Mouse (Mus musculus): ENCODE results near the gene Slc9a1.

Gene Slc9a1

DNA sequence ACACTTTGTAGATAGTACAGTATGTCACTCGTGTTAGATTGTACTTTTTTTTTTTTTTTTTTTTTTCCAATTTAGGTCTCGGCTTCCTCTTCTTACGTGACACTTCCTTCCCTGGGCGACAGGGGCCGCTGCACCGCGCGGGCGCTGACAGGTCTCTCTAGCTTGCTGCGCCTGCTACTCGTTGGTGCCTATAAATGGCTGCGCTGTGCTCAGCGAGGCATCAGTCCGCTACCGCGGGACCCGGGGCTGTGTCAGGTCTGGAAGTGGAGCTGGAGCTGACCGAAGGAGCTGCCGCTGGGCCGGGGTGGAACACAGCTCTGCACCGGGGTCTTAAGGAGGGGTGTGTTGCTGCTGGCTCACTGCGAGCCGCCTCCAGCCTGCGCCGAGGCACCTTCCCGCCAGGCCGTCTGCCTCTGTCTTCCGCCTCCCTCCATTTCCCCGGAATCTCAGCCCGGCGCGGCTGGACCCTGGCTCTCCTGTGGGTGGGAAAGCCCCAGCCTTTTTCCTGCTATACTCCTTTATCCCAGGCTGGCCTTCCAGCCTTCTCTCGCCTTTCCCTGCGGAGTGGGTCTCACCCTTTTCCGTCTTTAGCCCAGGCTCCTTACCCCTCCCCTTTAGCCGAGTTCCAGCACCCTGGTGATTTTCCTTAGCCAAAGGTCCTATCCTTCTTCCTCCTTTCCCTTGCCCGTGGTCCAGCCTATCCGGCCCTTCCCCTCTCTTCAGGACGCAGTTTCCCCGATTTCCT, at the start of gene Slc9a1:
TSS of gene Slc9a1 (plus strand) at position 154 of the 745 bp plus-strand sequence.
- peak; percentile 94 to 98 for DNase-seq

GRCm38 (mm10) chr4:133328129-133328528, 41.4 kb upstream of the Slc9a1 start:
- no peak for DNase-seq

DNA sequence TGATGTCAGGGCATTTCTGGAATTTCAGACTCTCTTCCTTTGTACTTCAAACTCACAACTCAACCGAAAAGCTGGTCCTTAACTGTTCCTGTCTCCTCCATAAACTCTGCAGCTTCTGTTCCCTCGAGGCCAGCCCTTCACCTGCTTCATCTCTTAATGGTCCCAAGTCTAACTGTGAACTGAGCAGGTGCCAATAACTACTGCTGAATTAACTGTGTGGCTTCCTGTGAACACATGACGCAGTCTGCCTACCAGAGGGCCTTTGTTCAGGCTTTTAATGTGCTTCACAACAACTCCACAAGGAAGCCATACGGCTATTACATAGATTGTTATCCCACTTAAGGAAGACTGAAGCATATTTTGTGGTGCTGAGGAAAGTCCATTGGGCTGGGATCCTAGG, 39.2 kb upstream of the Slc9a1 start:
- no peak for DNase-seq

GRCm38 (mm10) chr4:133333306-133333705, 36.2 kb upstream of the Slc9a1 start:
- no peak for DNase-seq

- no peak for DNase-seq
Observed at GRCm38 (mm10) chr4:133337833-133338520, 31.5 kb upstream of the Slc9a1 start.

GRCm38 (mm10) chr4:133338521-133339095, 30.9 kb upstream of the Slc9a1 start:
- no peak for DNase-seq

DNA sequence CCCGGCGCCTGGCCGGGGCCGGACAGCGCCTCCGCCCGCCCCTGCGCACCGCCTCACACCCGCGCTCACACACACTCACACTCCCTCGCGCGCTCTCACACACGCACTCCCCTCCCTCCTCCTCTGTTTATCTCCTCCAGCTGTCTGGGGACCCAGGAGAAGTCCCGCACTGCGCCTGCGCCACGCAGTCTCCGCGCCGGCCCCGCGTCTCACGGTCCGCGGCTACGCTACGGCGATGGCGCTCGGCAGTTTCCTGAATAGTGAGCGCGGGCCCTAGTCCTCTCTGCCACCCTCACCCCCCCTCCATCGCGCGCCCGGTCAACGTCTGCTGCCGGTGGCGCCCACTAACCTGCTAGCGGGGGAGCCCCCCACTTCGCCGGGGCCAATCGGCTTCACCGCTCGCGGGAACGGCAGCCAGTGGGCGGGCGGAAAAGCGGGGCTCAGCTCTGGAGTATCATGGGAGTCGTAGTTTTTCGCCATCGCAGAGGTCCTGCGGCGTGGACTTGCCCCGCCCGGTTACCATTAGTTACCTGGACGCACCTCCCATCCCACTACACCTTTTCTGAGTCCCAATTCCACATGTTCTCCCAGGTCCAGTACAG, 30.3 kb upstream of the Slc9a1 start:
- peak; percentile 100 for DNase-seq

DNA sequence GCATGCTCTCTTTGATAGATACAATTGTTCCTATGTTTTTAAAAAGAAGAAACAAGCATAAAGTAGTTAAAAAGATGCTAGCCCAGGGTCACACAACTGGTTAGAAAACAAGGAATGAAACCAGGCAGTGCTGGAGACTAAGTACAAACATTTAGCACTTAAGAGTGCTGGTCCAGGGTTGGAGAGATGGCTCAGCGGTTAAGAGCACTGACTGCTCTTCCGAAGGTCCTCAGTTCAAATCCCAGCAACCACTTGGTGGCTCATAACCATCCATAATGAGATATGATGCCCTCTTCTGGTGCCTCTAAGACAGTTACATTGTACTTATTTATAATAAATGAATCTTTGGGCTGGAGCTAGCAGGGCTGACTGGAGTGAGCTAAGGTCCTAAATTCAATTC, 29.3 kb upstream of the Slc9a1 start:
- DNase-seq: no peak

GRCm38 (mm10) chr4:133344112-133344511, 25.4 kb upstream of the Slc9a1 start:
- peak; percentile 58 to 61 for DNase-seq

DNA sequence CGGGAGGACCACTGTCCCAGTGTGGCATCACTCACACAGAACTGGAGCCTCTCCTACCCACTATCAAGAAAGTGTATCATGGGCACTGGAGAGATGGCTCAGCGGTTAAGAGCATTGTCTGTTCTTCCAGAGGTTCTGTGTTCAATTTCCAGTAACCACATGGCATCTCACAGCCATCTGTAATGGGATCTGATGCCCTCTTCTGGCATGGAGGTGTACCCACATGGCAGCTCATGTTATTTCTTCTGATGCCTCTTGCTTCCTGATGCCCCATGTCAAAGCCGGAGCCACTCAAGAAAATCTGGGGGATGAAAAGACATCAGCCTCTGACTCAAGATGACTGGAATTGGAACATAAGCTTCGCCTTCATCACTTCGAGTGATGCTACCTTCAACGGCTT, 23.8 kb upstream of the Slc9a1 start:
- no peak for DNase-seq

DNA sequence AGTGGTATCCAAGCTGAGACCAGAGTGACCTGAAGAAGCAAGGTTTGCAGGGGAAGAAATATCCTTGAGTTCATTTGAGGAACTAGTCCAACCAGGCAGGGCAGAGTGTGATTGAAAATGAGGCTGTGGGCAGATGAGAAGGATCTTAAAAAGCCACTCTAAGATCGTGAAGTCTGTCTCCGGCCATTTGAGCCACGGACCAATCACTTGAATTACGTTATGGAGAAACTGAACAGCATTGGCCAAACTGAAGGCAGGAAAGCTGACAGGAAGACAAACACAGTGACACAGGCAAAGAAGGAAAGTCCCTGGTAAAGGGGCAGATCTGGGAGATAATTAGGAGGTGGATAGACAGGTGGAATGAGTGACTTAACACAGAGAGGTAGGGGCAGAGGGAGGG, 22.9 kb upstream of the Slc9a1 start:
- no peak for DNase-seq

- DNase-seq: no peak
Observed at GRCm38 (mm10) chr4:133347624-133348023, 21.9 kb upstream of the Slc9a1 start.

DNA sequence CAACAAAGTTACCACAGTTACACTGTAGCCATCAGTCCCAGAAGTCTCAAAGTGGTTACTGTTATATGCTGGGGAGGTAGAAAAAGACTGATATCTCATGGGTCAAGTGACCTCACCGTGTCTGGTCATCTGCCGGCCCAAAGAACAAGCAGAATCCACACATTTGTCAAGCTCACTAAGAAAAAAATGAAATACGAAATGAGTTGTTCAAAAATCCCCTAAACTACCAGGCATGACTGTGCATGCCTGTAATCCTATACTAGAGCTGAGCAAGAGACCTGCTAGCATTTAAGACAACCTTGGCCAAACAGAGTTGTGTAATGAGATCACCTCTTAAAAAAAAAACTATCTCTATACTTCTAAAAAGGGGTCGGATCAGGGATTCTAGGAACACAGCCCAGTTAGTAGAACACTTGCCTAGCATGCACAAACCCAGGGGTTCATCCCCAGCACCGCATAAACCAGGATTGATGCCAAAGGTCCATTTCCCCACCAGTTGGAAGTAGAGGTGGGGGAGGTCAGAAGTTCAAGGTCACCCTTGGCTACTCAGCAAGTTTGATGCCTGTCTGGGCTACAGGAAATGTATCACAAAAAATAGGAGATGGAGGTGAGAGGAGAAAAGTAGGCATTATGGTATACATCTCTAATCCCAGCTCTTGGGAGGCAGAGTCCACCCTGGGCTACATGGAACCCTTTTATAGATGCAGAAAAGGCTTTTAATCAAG, 21.3 kb upstream of the Slc9a1 start:
- no peak for DNase-seq

- DNase-seq: no peak
Observed at GRCm38 (mm10) chr4:133352797-133353196, 16.7 kb upstream of the Slc9a1 start.

- no peak for DNase-seq
Observed at GRCm38 (mm10) chr4:133353367-133354365, 15.8 kb upstream of the Slc9a1 start, which contains the start of gene Wdtc1. Gene Wdtc1, minus strand, starts transcription at chr4:133353481.

DNA sequence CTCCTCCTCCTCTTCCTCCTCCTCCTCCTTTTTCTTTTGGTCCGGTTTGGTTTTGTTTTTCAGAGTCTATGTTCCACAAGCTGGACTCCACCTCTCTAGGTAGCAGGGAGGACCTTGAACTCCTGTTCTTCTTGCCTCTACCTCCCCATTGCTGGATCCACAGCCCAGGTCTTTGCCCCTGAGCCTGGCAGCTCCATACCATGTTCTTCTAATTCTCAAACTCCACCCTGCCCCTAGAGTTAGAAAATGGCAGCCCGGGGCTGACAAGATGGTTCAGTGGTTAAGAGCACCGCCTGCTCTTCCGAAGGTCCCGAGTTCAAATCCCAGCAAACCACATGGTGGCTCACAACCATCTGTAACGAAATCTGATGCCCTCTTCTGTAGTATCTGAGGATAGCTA, 14.9 kb upstream of the Slc9a1 start:
- no peak for DNase-seq

GRCm38 (mm10) chr4:133370298-133371274, 1.1 kb downstream of the Slc9a1 start:
- peak; percentile 40 to 49 for DNase-seq

GRCm38 (mm10) chr4:133371621-133372277, 2.2 kb downstream of the Slc9a1 start:
- DNase-seq: peak in 1 of 2 experiments; percentile 47

- peak; percentile 32 to 47 for DNase-seq
Observed at GRCm38 (mm10) chr4:133372278-133372665, 2.8 kb downstream of the Slc9a1 start.

DNA sequence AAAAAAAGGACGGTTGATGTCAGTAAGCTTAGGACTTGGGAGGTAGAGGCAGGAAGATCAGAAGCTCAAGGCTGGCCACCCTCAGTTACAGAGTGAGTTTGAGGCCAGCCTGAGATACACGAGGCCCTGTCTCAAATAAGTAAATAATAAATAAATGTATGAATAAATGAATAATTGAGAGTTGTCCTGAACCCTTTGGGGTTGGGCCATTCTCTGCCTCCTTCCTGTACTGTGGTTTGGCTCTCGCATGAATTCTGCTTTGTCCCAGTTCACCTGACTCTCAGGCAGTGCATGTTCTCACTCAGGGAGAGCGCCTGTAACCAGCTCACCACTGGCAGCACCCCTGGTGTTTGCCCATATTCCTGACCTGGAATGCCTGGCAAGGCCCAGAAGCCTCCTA, 4.5 kb downstream of the Slc9a1 start:
- DNase-seq: peak; percentile 20 to 24

Data from cerebellum, adult 18-20 months (tissue).